Mouse (Mus musculus) urinary bladder, postnatal 14 days (tissue): ENCODE measurements at regions not wholly inside any gene's neighbourhood (a gene's known extent, or its start where the extent isn't known, plus 50 kb on each side); places are given as distances from the start of the nearest gene placed in this dataset.
A peak's percentile ranks its signal among the peaks of the same experiment; 100 is the strongest.

Experiments
- DNase-seq: peaks from one replicate; pipeline ENCODE4 v3.0.0; 2021; ENCODE audit warnings: low spot score

DNA sequence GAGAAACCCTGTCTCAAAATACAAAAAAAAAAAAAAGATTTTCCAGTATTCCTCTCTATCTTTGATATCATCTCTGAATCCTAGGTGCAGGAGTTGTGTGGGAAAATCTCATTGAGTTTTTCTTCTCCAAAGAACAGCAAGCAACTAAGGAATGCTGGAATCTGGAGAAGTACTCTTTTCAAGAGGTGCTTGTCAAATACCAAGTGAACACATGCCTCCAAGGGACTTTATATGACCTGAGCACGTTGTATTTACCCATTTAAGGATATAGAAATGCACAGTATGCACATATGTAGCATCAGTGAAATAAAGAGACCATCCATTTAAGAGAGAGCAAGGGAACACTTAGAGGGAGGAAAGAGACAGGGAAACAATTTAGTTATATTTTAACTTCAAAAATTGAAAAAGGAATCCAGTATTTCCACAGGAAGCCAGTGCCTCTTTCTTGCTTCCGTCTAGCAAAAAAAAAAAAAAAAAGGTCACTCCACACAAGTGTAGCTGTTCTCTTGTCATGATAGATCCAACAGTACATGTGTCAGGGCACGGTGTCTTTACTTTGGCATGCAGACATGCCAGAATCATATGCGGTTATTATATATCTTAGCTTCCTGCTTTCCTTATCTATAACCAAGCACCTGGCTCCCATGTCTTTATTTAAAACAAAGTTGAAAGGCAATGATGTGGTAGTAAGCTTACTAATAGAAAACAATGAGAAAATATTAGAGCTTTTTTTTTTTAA, 212.1 kb upstream of the Etaa1 start:
- DNase-seq, result no peak

DNA sequence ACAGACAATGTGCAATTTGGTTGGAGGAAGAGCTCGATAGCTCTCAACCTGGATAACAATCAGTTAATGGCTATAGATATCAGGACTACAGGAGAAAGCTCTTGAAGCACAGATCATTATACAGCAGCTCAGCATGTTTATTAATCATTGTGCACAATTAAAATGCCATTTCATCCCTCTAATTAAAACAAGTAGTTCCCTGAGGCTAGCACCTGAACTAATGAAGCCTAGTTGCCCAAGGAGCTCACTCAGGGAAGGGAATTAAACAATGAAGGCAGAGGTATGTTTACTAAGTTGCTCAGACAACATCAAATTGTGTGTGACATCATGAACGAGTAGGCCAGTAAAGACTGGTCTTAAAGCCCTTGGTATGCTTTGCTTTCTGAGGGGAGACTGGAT, 210.3 kb upstream of the Etaa1 start:
- DNase-seq, result no peak

DNA sequence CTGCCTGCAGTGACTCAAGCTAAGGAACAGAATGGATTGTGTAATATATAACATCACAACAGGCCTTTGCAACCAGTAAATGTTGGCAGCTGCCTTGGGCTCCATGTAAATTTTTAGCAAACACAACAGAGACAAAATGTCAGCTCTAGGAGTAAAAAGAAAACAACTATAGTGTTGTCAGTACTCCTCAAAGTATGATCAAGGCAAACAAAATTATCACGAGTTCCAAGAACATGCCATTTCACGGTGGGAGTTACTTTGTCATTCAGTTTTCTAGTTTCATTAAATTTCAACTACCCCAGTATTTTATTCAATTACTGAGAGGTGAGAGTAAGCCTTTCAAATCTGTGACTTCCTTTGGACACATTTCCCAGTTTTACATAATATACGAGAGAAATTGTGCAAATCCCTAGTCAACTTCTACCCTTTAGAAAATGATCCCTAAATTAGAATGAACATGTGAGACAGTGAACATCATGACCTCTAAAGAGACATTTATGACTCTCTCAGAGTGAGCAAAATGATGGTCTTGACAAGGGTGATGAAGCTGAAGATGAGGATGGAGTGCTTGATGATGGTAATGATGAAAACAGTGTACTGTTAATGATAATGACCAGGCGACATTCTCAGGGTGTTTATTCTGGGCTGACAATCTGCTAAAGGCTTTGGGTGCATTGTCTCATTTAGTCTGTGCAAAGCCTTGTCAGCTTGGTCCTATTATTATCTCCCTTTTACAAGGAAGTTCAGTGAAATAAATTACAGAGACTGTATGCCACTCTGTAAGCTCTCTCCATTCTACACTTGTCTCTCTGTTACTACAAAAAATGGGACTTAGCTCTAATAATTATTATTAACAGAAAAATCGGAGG, 209.7 kb upstream of the Etaa1 start:
- no peak for DNase-seq

GRCm38 (mm10) chr11:18156506-18156905, 202.8 kb upstream of the Etaa1 start:
- DNase-seq, result no peak

DNA sequence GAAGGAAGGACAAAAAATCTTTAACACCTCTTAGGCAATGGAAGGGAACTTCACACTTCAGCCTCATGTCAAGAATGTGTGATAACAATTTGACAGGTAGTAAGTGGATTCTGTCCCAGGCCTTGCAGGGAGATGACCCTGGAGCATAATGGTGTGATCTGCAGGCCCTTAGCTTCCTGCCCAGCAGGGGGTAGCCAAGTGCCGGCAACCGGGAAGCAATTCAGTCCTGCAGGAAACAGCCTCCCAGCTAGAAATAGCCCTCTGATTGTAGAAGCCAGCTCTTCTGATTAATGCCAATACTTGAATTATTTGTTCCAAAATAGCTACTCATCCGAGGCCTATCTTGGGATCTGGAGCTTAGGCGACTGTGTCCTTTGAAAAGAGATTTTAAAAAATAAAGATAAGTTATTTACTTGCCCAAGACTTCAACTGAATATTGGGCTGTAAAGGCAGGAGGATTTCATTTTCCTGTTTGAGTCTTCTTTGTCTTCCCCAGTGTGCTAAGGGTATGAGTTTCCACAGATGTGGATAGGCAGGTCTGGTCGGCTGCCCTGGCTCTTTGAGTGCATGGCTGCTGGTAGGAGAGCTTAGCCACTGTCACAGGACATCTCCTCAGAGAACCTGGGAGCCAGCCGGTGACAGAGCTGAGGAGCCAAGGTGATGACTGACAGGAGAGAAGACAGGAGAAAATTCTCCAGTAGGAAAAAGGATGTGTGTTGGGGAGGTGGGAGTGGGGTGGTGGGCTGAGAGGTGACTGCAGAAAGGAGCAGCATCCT, 198.3 kb upstream of the Etaa1 start:
- peak; percentile 73 for DNase-seq

GRCm38 (mm10) chr11:18151369-18151768, 197.7 kb upstream of the Etaa1 start:
- DNase-seq, result no peak

- no peak for DNase-seq
These were observed 173.8 kb upstream of the Etaa1 start for GRCm38 (mm10) chr11:18127488-18127887.

- no peak for DNase-seq
These were observed 169.4 kb upstream of the Etaa1 start for GRCm38 (mm10) chr11:18123031-18123430.

GRCm38 (mm10) chr11:18122616-18123015, 168.9 kb upstream of the Etaa1 start:
- DNase-seq, result no peak

DNA sequence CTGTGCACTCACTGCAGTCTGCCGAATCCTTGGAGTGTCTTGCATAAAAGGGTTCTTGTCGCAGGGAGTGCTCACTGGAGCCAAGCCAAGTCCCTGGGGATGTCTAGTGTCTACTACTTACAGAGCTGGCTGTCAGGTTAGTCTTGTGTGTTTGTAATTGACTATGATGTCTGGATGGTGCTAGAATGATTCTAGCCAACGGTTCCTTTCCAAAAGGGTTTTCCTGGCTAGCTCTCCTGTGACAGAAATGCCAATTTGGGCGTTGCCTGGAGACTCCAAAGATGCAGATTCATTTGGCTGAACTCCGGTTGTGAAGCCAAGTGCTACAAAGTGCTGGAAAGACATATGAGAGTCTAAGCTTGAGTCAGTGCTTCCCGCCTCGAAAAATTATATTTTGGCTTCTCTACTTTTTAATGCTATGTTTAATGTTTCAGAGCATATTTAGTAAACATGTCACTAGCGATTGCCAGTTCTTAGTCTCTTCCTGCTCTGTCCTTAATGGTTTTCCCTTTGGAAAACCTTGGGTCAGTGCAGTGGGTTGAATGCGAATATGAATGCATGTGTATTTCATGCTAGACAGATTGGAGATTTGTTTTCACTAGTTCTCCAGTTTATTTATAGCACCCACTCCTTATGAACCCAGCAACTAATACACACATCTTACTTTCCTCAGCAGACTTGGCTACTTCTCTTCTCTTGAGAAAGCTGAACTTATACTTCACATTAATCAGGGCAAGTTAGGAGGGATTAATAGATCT, 162.2 kb upstream of the Etaa1 start:
- peak; percentile 18 for DNase-seq

DNA sequence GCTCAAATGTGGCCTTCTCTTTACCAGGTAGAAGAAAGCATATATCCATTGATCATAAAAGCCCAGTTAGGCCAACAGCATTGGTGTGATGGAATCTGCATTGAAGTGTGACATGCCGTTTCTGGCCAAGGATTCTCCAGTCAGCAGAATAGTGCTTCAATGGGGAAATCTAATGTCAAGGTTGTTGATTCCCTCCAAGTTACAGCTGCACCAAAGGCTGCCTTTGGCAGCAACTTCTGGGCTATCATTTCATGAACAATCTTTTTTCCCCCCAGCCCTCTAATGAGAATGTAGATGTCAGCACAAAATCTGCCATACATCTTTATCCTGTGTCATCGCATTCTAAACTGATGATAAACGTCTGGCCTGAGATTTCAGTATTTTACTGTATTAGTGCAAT, 149.2 kb upstream of the Etaa1 start:
- DNase-seq, result no peak

DNA sequence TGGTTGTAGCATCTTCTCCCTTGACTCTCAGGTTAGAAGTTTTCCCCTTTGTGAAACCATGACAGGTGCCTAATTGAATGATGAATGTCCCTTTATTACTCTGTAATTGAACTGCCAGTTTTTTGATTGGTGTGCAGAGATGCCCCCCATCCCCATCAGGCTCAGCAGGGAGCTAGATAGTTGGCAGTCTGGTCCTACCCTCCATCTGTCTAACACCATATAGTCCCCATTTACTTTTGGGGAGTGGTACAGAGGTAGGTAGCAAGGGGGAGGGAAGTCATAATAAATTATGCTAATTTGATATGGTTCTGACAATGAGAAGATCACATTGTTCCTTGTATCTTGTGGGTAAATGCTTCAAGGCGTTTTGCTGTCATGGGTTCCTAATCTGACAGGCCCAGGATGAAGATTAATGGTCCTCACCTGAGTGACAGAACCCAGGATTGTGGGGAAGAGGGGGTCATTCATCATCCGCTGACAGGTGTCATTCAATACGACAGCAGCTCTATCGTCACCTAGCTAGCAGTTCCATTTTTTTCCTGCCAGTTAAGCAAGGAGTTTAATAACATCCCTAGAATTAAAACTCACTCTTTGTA, 122.3 kb upstream of the Etaa1 start:
- DNase-seq, result no peak

DNA sequence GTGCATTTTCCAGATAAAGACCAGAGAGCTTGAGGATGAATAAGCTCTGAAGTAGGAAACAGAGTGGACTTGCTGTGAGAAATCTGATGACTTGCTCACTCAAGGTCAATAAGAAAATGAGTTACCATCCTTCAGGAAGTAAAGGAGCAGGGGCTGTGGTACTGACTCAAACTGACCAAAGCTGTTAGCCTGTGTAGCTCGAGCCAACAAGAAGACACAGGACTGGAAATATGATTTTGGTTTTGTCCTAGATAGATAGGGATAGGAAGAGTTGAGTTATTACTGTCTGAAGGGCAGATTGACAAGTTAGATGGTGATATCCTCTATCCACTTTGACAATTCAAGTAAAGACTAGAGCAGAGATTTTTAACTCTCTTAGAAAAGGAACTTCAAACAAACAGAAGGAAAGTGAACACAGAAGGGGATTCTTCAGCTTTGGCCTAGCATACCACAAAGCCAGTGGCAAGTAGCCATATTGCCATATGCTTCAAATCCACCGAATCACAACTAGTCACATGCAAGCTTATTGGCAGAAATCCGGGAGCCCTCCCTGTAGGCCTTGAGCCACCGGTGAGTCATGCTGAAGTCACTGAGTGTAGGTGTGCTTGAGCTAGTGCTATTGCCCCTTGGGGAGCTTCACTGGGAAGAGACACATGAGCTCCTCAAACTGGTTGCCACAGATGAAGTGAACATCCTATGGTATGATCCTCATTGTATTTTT, 117.1 kb upstream of the Etaa1 start:
- DNase-seq, result peak; percentile 40

GRCm38 (mm10) chr11:18070032-18070374, 116.3 kb upstream of the Etaa1 start:
- no peak for DNase-seq

DNA sequence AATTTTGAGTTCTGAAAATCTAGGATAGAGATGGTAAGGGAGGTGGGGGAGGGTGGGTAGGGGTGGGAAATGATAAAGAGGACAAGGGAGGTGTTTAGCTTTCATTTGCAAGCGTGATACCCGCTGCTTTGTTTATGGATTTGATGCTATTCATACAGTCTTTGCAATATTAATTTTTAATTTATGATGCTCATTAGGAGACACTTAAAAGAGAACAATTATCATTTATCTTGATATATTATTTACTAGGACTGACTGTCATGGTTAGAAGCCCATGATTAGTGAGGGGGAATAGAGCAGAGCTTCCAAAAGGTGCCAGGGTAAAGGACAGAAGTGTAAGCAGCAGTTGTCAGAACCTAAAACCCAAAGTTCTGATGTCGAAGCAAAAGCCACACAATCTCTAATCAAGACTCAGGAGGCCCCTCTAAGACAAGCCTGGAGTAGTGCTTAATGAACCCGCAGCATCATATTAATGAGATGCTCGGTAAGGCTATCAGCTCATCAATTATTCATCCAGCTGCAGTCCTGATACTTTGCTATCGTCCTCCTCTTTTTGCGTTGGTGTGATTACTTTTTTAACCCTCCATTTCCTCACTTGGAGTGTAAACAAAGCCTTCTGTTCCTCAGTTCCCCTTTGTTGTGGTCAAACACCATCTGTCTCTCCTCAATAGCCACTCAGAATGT, 115.8 kb upstream of the Etaa1 start:
- no peak for DNase-seq

GRCm38 (mm10) chr11:18068085-18068484, 114.4 kb upstream of the Etaa1 start:
- DNase-seq, result no peak

DNA sequence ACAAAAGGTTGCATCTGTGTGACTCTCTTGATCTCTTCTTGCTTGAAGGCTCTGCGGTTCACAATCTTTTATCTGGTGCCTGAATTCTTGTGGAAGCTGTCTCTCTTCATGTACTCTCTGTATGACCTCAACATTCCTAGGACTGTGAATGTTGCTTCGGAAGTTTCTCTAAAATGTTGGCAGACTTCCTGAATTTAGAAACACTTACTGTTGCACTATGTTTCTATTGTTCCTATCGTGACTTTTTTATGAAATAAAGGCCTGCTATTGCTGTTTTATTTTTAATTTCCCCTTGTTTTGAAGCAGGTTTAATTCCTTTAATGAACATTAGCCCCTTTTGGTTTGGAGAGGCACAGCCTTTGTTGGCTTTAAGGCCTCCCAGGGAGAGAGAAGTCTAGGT, 114.0 kb upstream of the Etaa1 start:
- DNase-seq, result no peak

GRCm38 (mm10) chr11:18041589-18041988, 87.9 kb upstream of the Etaa1 start:
- no peak for DNase-seq

DNA sequence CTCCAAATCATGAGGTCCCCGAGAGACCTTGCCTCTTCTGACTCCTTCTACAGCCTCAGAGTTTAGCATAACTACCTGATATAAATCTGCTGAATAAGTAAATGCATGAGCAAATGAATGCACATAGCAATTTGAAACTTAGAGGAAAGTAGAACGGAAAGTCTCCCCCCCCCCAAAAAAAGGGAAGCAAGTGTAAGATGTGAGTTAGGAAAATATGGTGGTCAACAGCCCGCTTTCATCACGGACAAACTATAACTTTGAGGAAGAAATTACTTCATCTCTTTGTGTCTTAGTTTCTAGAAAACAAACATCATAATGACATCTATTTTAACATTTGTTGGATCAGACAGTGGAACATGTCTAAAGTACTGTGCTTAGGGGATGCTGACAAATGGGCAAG, 77.4 kb upstream of the Etaa1 start:
- no peak for DNase-seq

DNA sequence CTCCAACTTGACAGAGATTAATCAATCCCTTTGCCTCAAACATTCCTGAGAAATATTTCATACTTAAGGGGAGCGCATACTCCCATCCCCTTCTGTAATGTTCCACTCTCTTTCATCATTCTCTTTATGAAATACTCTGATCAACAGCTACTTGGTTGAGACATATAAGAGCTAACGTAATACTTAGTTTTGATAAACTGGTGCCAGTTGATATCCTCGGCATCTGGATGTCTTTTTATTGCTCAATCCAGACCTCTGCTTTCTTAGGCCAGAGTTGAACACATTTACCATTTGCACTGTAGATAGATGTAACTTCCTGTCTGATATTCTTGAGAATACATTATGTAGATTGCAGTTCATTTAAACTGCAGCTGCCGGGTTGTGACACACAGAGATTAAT, 68.4 kb upstream of the Etaa1 start:
- DNase-seq, result no peak
